Mouse (Mus musculus) cerebellum, adult 2 months (tissue): ENCODE data around the gene B4galnt2. TPM values are rescaled to one million over a fixed set of nuclear protein-coding genes. Genes with fewer than 3 reads are reported as not detected.

Experiments
- DNase-seq, 2 experiments: peaks; one replicate each; pipeline ENCODE4 v3.0.0; 2021
- H3K27ac ChIP-seq: fragments of 200-500 bp; 2 replicates; pipeline ENCODE4 v1.5.1; 2012; ENCODE audit warnings: low read length, control low read depth, inconsistent platforms; ENCODE audit not compliant: insufficient read depth
- H3K27me3 ChIP-seq: fragments of 200-500 bp; 2 replicates; pipeline ENCODE4 v1.6.1; 2012; ENCODE audit warnings: inconsistent platforms, mild to moderate bottlenecking, low read length, moderate library complexity; ENCODE audit not compliant: control insufficient read depth, insufficient read depth
- H3K4me1 ChIP-seq: fragments of 200-500 bp; 2 replicates; pipeline ENCODE4 v1.6.1; 2011; ENCODE audit warnings: low read length; ENCODE audit not compliant: control insufficient read depth, insufficient read depth
- H3K4me3 ChIP-seq: fragments of 200-500 bp; replicated peaks from 2 replicates; pipeline ENCODE3; 2011; ENCODE audit warnings: mild to moderate bottlenecking, low read depth, low read length, control low read depth; ENCODE audit not compliant: insufficient read depth
- CTCF ChIP-seq: fragments of 200-500 bp; IDR thresholded peaks from 2 replicates; pipeline ENCODE4 v1.5.1; 2011; ENCODE audit warnings: low read depth, mild to moderate bottlenecking, control low read depth, low read length, moderate library complexity, borderline replicate concordance; ENCODE audit not compliant: insufficient read depth
- POLR2A ChIP-seq: fragments of 200-500 bp; IDR thresholded peaks from 2 replicates; pipeline ENCODE4 v1.6.1; 2011; ENCODE audit warnings: low read length, control low read depth, borderline replicate concordance; ENCODE audit not compliant: insufficient read depth
- WGBS: fragments of 180-500 bp; shearing (Covaris S2); methylation state at CpG from one replicate; pipeline ENCODE4 v1.1.7; 2018; 5-methylcytosine and 5-hydroxymethylcytosine counted together
- polyA plus RNA-seq: library from polyadenylated mRNA; depleted of rRNA; stranded (reverse); fragments of >200 nt; gene quantifications from 2 replicates; pipeline ENCODE4 v1.2.3, GENCODE M21; 2012

Gene B4galnt2
- polyA plus RNA-seq, 1 experiment = not detected

GRCm38 (mm10) chr11:95876296-95876695, 38.4 kb downstream of the B4galnt2 start:
- 17% methylated on average over 7 of the region's 7 CpGs for WGBS
- DNase-seq = peak; percentile 24 to 44
- TF ChIP-seq POLR2A (no peak), CTCF (peak; percentile 76)

GRCm38 (mm10) chr11:95875804-95876203, 38.9 kb downstream of the B4galnt2 start:
- TF ChIP-seq CTCF (no peak), POLR2A (no peak)

More at GRCm38 (mm10) chr11:95876296-95876695, 38.4 kb downstream of the B4galnt2 start:
- no peak overlapping the region for H3K4me3 ChIP-seq
- H3K27me3 ChIP-seq = no peaks in the 10 kb centered on the region
- no peaks in the 10 kb centered on the region for H3K4me1 ChIP-seq
- no peak overlapping the region for H3K27ac ChIP-seq

GRCm38 (mm10) chr11:95869918-95870470, 44.7 kb downstream of the B4galnt2 start:
- Histone ChIP-seq H3K27ac (no peak overlapping the region), H3K27me3 (no peaks in the 10 kb centered on the region; the same call in 1 of the 2 replicates), H3K4me3 (no peak overlapping the region), H3K4me1 (no peaks in the 10 kb centered on the region)
- TF ChIP-seq POLR2A = no peak
- no peak for TF ChIP-seq CTCF
- no peak for DNase-seq
- 69% methylated on average over 6 of the region's 6 CpGs for WGBS

More at GRCm38 (mm10) chr11:95875804-95876203, 38.9 kb downstream of the B4galnt2 start:
- H3K4me3 ChIP-seq = peak overlapping the region; percentile 14
- no peak overlapping the region for H3K27ac ChIP-seq
- H3K27me3 ChIP-seq = no peaks in the 10 kb centered on the region
- 25% methylated on average over 9 of the region's 9 CpGs for WGBS
- H3K4me1 ChIP-seq = no peaks in the 10 kb centered on the region
- no peak for DNase-seq

- Histone ChIP-seq H3K4me3 (no peak overlapping the region), H3K27me3 (no peaks in the 10 kb centered on the region; the same call in 1 of the 2 replicates), H3K4me1 (no peaks in the 10 kb centered on the region), H3K27ac (no peak overlapping the region)
- TF ChIP-seq POLR2A (no peak), CTCF (no peak)
- WGBS = 78% methylated on average over 4 of the region's 4 CpGs
- DNase-seq = no peak
These were observed 45.2 kb downstream of the B4galnt2 start for GRCm38 (mm10) chr11:95869442-95869841.

- Histone ChIP-seq H3K4me1 (no peaks in the 10 kb centered on the region; the same call in 1 of the 2 replicates), H3K4me3 (no peak overlapping the region), H3K27ac (no peak overlapping the region), H3K27me3 (no peaks in the 10 kb centered on the region)
- no peak for DNase-seq
- no peak for TF ChIP-seq CTCF
- no peak for TF ChIP-seq POLR2A
- 94% methylated on average over 8 of the region's 8 CpGs for WGBS
These were observed 53.3 kb downstream of the B4galnt2 start for GRCm38 (mm10) chr11:95861397-95861796.

- no peaks in the 10 kb centered on the region; the same call in 1 of the 2 replicates for H3K4me1 ChIP-seq
- TF ChIP-seq POLR2A = no peak
- TF ChIP-seq CTCF = no peak
- no peaks in the 10 kb centered on the region for H3K27me3 ChIP-seq
- WGBS = 24% methylated on average over 3 of the region's 3 CpGs
- peak in 1 of 2 experiments; percentile 16 for DNase-seq
- H3K4me3 ChIP-seq = peak overlapping the region; percentile 62
- no peak overlapping the region for H3K27ac ChIP-seq
These were observed 54.6 kb downstream of the B4galnt2 start for GRCm38 (mm10) chr11:95860071-95860490.

- Histone ChIP-seq H3K27me3 (no peaks in the 10 kb centered on the region), H3K27ac (peak overlapping the region; percentile 8; the same call in 1 of the 2 replicates), H3K4me3 (peak overlapping the region; percentile 62), H3K4me1 (no peaks in the 10 kb centered on the region; the same call in 1 of the 2 replicates)
- TF ChIP-seq POLR2A (no peak), CTCF (no peak)
- WGBS = 1% methylated on average over 35 of the region's 35 CpGs
- DNase-seq = peak in 1 of 2 experiments; percentile 78
These were observed 55.2 kb downstream of the B4galnt2 start for GRCm38 (mm10) chr11:95859468-95859855.
